Mouse (Mus musculus): ENCODE measurements around the gene Galntl5. TPM values are rescaled to one million over a fixed set of nuclear protein-coding genes. Genes with fewer than 3 reads are reported as not detected.
"Not testable (repeated sequence)": the region's sequence is repeated elsewhere in the genome, so short reads cannot be mapped to it uniquely, and the experiment has no call there.

The Galntl5 gene
- polyA plus RNA-seq, 1 experiment from 2014 or later, result not detected

- no peak overlapping the region for H3K9ac ChIP-seq
- WGBS, result 79% methylated on average over 4 of the region's 4 CpGs
- H3K4me3 ChIP-seq, result no peak overlapping the region
- H3K9me3 ChIP-seq (replicated peaks), result no peaks in the 10 kb centered on the region
- ATAC-seq (replicated peaks; ENCODE audit: insufficient number of reproducible peaks, insufficient read depth, low FRiP score, low read depth), result no peak
- no peaks in the 10 kb centered on the region for H3K36me3 ChIP-seq
- no peak overlapping the region for H3K4me2 ChIP-seq
- H3K27ac ChIP-seq, result no peak overlapping the region
- no peaks in the 10 kb centered on the region; the same call in 1 of the 2 replicates for H3K27me3 ChIP-seq
- no peaks in the 10 kb centered on the region for H3K4me1 ChIP-seq (replicated peaks)
Measured at GRCm38 (mm10) chr5:25165102-25165788, 16.0 kb upstream of the Galntl5 start.

GRCm38 (mm10) chr5:25165789-25166135, 15.5 kb upstream of the Galntl5 start:
- Histone ChIP-seq H3K27ac (no peak overlapping the region), H3K9me3 (replicated peaks) (no peaks in the 10 kb centered on the region), H3K9ac (no peak overlapping the region), H3K36me3 (no peaks in the 10 kb centered on the region), H3K4me1 (replicated peaks) (no peaks in the 10 kb centered on the region), H3K27me3 (no peaks in the 10 kb centered on the region; the same call in 1 of the 2 replicates), H3K4me3 (no peak overlapping the region), H3K4me2 (no peak overlapping the region)
- WGBS, result 84% methylated on average over 3 of the region's 3 CpGs
- no peak for ATAC-seq (replicated peaks; ENCODE audit: insufficient number of reproducible peaks, insufficient read depth, low FRiP score, low read depth)

DNA sequence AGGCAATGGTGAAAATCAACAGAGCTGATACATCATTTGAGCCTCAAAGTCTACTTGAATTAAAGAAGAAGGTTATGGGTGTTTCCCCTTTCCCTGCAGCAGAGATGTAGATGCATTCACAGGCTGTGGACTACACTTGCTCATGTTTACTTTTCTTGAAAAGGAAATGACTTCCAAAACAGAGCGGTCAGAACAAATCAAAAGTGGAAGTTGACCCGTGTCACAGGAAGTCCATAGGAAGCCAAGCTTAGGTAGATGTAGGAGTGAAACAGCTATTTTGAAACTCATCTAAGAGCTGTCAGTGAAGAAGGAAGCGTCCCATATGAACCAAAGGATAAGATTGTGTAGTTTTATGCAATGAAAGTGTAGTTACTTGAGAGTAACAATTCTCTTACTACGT, 14.6 kb upstream of the Galntl5 start:
- no peaks in the 10 kb centered on the region for H3K4me1 ChIP-seq (replicated peaks)
- WGBS, result 56% methylated on average over 4 of the region's 4 CpGs
- H3K4me2 ChIP-seq, result no peak overlapping the region
- H3K4me3 ChIP-seq, result no peak overlapping the region
- ATAC-seq (replicated peaks; ENCODE audit: insufficient number of reproducible peaks, insufficient read depth, low FRiP score, low read depth), result no peak
- H3K9me3 ChIP-seq (replicated peaks), result no peaks in the 10 kb centered on the region
- no peak overlapping the region for H3K9ac ChIP-seq
- no peak overlapping the region for H3K27ac ChIP-seq
- H3K36me3 ChIP-seq, result no peaks in the 10 kb centered on the region
- no peaks in the 10 kb centered on the region; the same call in 1 of the 2 replicates for H3K27me3 ChIP-seq

DNA sequence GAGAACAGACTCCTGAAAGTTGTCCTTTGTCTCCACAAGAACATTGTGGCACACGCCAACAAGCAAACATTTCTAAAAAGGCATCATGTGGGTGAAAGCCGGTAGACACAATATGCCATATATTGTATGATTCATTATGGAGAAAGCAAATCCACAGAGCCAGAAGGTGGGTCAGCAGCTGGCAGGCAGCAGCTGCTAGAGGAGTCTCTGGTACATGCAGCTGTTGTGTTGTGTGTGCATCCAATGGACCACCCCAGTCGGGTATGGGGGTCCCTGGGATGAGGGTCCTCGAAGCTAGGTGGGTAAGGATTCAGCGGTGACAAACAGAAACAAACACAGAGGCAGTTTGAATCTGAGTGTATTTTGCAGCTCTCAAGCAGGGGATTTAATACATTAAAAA, 3.3 kb upstream of the Galntl5 start:
- WGBS, result 83% methylated on average over 5 of the region's 5 CpGs
- H3K4me2 ChIP-seq; H3K9me3 ChIP-seq (replicated peaks); H3K27ac ChIP-seq; H3K4me1 ChIP-seq (replicated peaks); H3K27me3 ChIP-seq; H3K36me3 ChIP-seq; ATAC-seq (replicated peaks; ENCODE audit: insufficient number of reproducible peaks, insufficient read depth, low FRiP score, low read depth); H3K4me3 ChIP-seq; H3K9ac ChIP-seq: not testable (repeated sequence)

DNA sequence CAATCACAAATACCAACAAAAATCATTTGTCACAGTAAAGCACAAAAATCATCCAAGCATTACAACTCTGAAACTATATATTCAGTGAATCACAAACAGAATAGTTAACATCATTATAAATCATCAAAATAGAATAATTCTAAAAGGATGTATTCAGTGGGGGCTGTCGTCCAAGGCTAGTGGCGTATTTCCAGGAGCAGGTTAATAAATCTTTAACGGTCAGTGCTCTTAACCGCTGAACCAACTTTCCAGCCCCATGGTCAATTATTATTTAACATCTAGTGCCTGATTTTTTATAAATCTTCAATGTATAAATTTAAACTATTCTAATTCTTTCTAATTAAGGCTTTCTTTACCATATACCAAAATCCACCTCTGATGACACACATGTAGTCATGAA, 2.7 kb upstream of the Galntl5 start:
- not testable (repeated sequence) for H3K27me3 ChIP-seq; H3K4me1 ChIP-seq (replicated peaks); H3K27ac ChIP-seq; H3K9me3 ChIP-seq (replicated peaks); H3K4me3 ChIP-seq; H3K9ac ChIP-seq; ATAC-seq (replicated peaks; ENCODE audit: insufficient number of reproducible peaks, insufficient read depth, low FRiP score, low read depth); H3K36me3 ChIP-seq; H3K4me2 ChIP-seq
- 90% methylated on average over 4 of the region's 4 CpGs for WGBS

GRCm38 (mm10) chr5:25179284-25179683, 2.0 kb upstream of the Galntl5 start:
- no peak overlapping the region for H3K4me3 ChIP-seq
- no peak for ATAC-seq (replicated peaks; ENCODE audit: insufficient number of reproducible peaks, insufficient read depth, low FRiP score, low read depth)
- WGBS, result 94% methylated on average over 4 of the region's 4 CpGs

DNA sequence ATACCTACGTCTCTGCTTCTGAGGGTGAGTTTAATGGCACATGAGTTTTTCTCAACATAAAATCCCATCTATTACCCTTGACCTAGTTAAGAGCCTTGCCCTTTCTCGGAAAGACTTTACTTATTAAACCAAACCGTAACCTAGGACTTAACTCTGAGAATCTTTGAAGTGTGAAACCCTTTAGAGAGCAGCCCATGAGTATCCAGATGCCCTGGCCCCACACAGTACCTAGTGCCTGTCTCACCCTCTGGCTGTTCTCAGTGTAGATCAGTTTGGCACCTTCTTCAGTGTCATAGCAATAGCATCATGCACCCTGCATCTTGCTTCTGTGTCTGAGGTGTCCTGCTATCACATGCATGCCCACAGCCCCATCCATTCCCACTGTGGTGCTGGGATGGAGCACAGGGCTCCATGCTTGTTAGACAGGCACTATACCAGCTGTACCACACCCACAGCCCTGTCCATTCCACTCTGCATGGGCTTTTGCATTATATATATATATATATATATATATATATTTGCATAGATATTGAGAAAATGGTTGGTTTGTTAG, 1.2 kb upstream of the Galntl5 start:
- H3K4me3 ChIP-seq, result no peak overlapping the region
- no peaks in the 10 kb centered on the region for H3K36me3 ChIP-seq
- 85% methylated on average over 3 of the region's 3 CpGs for WGBS
- H3K27me3 ChIP-seq, result no peaks in the 10 kb centered on the region
- H3K4me1 ChIP-seq (replicated peaks), result no peaks in the 10 kb centered on the region
- no peaks in the 10 kb centered on the region for H3K9me3 ChIP-seq (replicated peaks)
- H3K27ac ChIP-seq, result no peak overlapping the region
- H3K4me2 ChIP-seq, result no peak overlapping the region
- no peak; the same call in 1 of the 2 replicates for ATAC-seq (replicated peaks; ENCODE audit: insufficient number of reproducible peaks, insufficient read depth, low FRiP score, low read depth)
- H3K9ac ChIP-seq, result no peak overlapping the region

More at GRCm38 (mm10) chr5:25179284-25179683, 2.0 kb upstream of the Galntl5 start:
- Histone ChIP-seq H3K27me3 (no peaks in the 10 kb centered on the region), H3K9ac (no peak overlapping the region), H3K4me1 (replicated peaks) (no peaks in the 10 kb centered on the region), H3K36me3 (no peaks in the 10 kb centered on the region), H3K4me2 (no peak overlapping the region), H3K27ac (no peak overlapping the region), H3K9me3 (replicated peaks) (no peaks in the 10 kb centered on the region)

GRCm38 (mm10) chr5:25183595-25183994, 2.3 kb downstream of the Galntl5 start:
- Histone ChIP-seq H3K9ac (no peak overlapping the region), H3K36me3 (no peaks in the 10 kb centered on the region), H3K4me1 (replicated peaks) (no peaks in the 10 kb centered on the region), H3K27me3 (no peaks in the 10 kb centered on the region), H3K4me3 (no peak overlapping the region), H3K4me2 (no peak overlapping the region), H3K27ac (no peak overlapping the region), H3K9me3 (replicated peaks) (no peaks in the 10 kb centered on the region)
- no peak for ATAC-seq (replicated peaks; ENCODE audit: insufficient number of reproducible peaks, insufficient read depth, low FRiP score, low read depth)
- 85% methylated on average over 4 of the region's 4 CpGs for WGBS

DNA sequence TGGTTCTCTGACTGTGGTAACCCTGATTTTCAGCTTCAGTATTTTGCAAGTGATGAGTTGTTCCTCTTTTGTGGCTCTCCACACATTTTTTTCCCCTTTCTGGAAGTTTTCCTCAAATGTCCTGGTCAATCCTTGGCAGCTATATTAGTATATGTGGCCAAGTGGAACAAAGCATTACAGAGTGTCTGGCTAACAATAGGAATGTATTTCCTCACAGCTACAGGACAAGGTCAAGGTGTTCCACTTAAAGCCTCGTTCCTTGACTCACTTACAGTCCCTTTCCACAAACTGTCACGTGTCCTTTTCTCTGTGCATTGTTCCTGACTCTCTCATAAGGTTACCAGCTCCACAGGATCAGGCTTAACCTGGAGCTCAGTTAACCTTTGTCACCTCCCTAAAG, 3.3 kb downstream of the Galntl5 start:
- no peaks in the 10 kb centered on the region for H3K27me3 ChIP-seq
- no peak overlapping the region for H3K9ac ChIP-seq
- 30% methylated on average over 2 of the region's 2 CpGs for WGBS
- no peaks in the 10 kb centered on the region for H3K36me3 ChIP-seq
- H3K9me3 ChIP-seq (replicated peaks), result no peaks in the 10 kb centered on the region
- no peak overlapping the region for H3K27ac ChIP-seq
- no peaks in the 10 kb centered on the region for H3K4me1 ChIP-seq (replicated peaks)
- ATAC-seq (replicated peaks; ENCODE audit: insufficient number of reproducible peaks, insufficient read depth, low FRiP score, low read depth), result no peak
- H3K4me3 ChIP-seq, result no peak overlapping the region
- no peak overlapping the region for H3K4me2 ChIP-seq

DNA sequence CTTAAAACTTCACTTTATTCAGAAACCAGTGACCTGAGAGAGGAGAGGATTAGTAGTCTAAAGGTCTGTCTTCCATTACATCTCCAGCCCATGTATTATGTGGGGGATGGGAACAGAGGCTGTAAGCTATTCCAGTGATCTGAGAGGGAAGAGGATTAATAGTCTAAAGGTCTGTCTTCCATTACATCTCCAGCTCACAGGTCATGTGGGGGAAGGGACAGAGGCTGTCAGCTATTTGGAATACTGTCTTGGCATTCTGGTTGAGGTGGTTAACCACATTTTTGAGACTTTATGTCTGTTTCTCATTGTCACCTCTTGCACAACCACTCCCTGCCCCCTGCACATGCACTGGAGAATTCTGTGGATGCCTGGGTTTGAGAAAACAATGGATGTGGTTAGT, 6.5 kb downstream of the Galntl5 start:
- Histone ChIP-seq H3K4me1 (replicated peaks) (no peaks in the 10 kb centered on the region), H3K27me3 (no peaks in the 10 kb centered on the region), H3K4me2 (no peak overlapping the region), H3K9ac (no peak overlapping the region), H3K36me3 (no peaks in the 10 kb centered on the region), H3K4me3 (no peak overlapping the region), H3K27ac (no peak overlapping the region), H3K9me3 (replicated peaks) (no peaks in the 10 kb centered on the region)
- no peak for ATAC-seq (replicated peaks; ENCODE audit: insufficient number of reproducible peaks, insufficient read depth, low FRiP score, low read depth)

DNA sequence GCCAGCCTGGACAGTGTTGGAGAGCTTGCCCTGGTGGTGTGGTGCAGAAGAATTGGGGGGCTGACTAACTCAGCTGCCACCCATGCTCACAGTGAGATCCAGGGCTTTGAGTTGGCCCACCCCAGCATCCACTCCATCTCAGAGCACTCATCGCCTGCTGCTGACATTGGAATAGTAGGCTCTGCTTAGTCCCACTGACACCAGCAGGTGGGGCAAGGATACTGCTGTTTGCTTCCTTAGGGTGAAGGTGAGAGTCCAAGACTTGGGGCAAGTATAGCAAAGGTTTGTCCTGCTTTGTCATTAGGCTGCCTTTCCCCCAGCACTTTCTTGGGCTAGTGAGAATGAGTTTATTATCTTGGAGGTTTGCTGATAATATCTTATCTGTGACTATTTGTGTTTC, 7.5 kb downstream of the Galntl5 start:
- H3K27me3 ChIP-seq, result no peaks in the 10 kb centered on the region
- H3K27ac ChIP-seq, result no peak overlapping the region
- no peaks in the 10 kb centered on the region for H3K36me3 ChIP-seq
- H3K9me3 ChIP-seq (replicated peaks), result no peaks in the 10 kb centered on the region
- ATAC-seq (replicated peaks; ENCODE audit: insufficient number of reproducible peaks, insufficient read depth, low FRiP score, low read depth), result peak; percentile 53; the same call in 1 of the 2 replicates
- WGBS, result 22% methylated on average over 1 of the region's 1 CpGs
- H3K9ac ChIP-seq, result no peak overlapping the region
- H3K4me2 ChIP-seq, result no peak overlapping the region
- H3K4me1 ChIP-seq (replicated peaks), result no peaks in the 10 kb centered on the region
- H3K4me3 ChIP-seq, result no peak overlapping the region

DNA sequence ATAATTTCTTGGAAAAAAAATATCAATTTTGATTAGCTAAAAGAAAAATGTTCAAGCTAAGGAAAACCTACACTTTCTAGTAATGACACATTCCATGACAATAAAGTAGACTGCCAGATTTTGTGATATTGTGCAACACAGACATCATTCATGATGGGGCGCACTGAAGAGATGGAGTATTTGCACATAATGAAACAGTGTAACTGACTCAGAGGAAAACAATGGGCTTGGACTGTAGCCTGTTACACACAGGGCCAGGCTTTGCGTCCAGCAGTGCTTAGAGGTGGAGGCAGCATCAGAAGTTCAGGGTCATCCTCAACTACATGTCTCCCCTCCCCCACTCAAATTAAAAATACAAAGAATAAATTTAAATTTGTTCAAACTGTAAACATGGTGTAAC, 9.3 kb downstream of the Galntl5 start:
- no peaks in the 10 kb centered on the region for H3K9me3 ChIP-seq (replicated peaks)
- no peaks in the 10 kb centered on the region for H3K27me3 ChIP-seq
- no peak overlapping the region for H3K4me2 ChIP-seq
- H3K9ac ChIP-seq, result no peak overlapping the region
- no peak overlapping the region for H3K27ac ChIP-seq
- 90% methylated on average over 2 of the region's 2 CpGs for WGBS
- H3K4me1 ChIP-seq (replicated peaks), result no peaks in the 10 kb centered on the region
- no peak for ATAC-seq (replicated peaks; ENCODE audit: insufficient number of reproducible peaks, insufficient read depth, low FRiP score, low read depth)
- H3K4me3 ChIP-seq, result no peak overlapping the region
- H3K36me3 ChIP-seq, result no peaks in the 10 kb centered on the region
